Mouse (Mus musculus): ENCODE results near the gene Olfr641. TPM values are rescaled to one million over a fixed set of nuclear protein-coding genes. Genes with fewer than 3 reads are reported as not detected.

The Olfr641 gene
- total and polyA plus RNA-seq, 3 experiments, result not detected

GRCm38 (mm10) chr7:104018953-104019352 lies 16.3 kb upstream of the Olfr641 start:
- in situ Hi-C loops (cut with MboI; ENCODE audit: low pct_ligation_motif_present, low pct_unique_long_range_greater_than_20kb, low sequenced_read_pairs) (no loop called here), dilution Hi-C loops (cut with MboI; ENCODE audit: extremely low pct_ligation_motif_present, extremely low pct_unique_long_range_greater_than_20kb, low sequenced_read_pairs) (no loop called here)
- DNase-seq (ENCODE audit: extremely low read depth), result no peak
- H3K9ac ChIP-seq (ENCODE audit: insufficient read depth, low read depth), result no peak overlapping the region
- no peak overlapping the region for H3K4me3 ChIP-seq (replicated peaks in 1 of 3; ENCODE audit: low read depth in 2 of 3, low read length in 2 of 3, poor library complexity in 1 of 3)
- H3K9me3 ChIP-seq (replicated peaks; ENCODE audit: low read length), result no peaks in the 10 kb centered on the region
- peaks cover 1% of the 10 kb centered on the region for H3K27me3 ChIP-seq (replicated peaks)
- H3K4me2 ChIP-seq (ENCODE audit: insufficient read depth, low read depth, poor library complexity, severe bottlenecking), result no peak overlapping the region
- no peak for TF ChIP-seq MAFK (IDR thresholded peaks at IDR 0.05; ENCODE audit: insufficient replicate concordance, low read length)
- no peak for TF ChIP-seq JUND (conservative IDR thresholded peaks at IDR 0.05; ENCODE audit: low read depth, low read length)
- no peak for TF ChIP-seq MAX (IDR thresholded peaks at IDR 0.05; ENCODE audit: low read length)
- TF ChIP-seq POLR2AphosphoS2 (IDR thresholded peaks at IDR 0.05; ENCODE audit: low read depth, low read length), result no peak
- TF ChIP-seq MXI1 (IDR thresholded peaks at IDR 0.05; ENCODE audit: low read depth, low read length), result no peak
- no peak for TF ChIP-seq NELFE (IDR thresholded peaks at IDR 0.05; ENCODE audit: low read depth, low read length)
- no peak for TF ChIP-seq ELF1 (IDR thresholded peaks at IDR 0.05; ENCODE audit: low read depth, low read length)
- no peak for TF ChIP-seq USF2 (conservative IDR thresholded peaks at IDR 0.05; ENCODE audit: low read depth, low read length)
- no peak for TF ChIP-seq MYC (IDR thresholded peaks at IDR 0.05; ENCODE audit: low read depth, low read length)
- no peak for TF ChIP-seq TCF12 (IDR thresholded peaks at IDR 0.05; ENCODE audit: low read depth, low read length)
- TF ChIP-seq NRF1 (IDR thresholded peaks at IDR 0.05; ENCODE audit: low read depth, low read length), result no peak
- no peak for TF ChIP-seq EP300 (IDR thresholded peaks at IDR 0.05; ENCODE audit: low read length)
- TF ChIP-seq PAX5 (IDR thresholded peaks at IDR 0.05; ENCODE audit: low read length), result no peak
- no peak for TF ChIP-seq CHD1 (IDR thresholded peaks at IDR 0.05; ENCODE audit: low read depth, low read length)
- no peak for TF ChIP-seq HCFC1 (IDR thresholded peaks at IDR 0.05; ENCODE audit: low read depth, low read length)
- no peak for TF ChIP-seq ETS1 (conservative IDR thresholded peaks at IDR 0.05; ENCODE audit: low read depth, low read length)
- TF ChIP-seq TBP (conservative IDR thresholded peaks at IDR 0.05; ENCODE audit: low read depth, low read length), result no peak
- no peak for TF ChIP-seq IRF4 (IDR thresholded peaks at IDR 0.05; ENCODE audit: low read depth, low read length)
- no peak for TF ChIP-seq RAD21 (IDR thresholded peaks at IDR 0.05; ENCODE audit: low read depth, low read length)
- H3K27ac ChIP-seq (ENCODE audit: insufficient read depth, low read depth), result no peak overlapping the region
- H3K36me3 ChIP-seq (replicated peaks in 1 of 2; ENCODE audit: control insufficient read depth in 1 of 2, insufficient read depth in 1 of 2, low read length in 1 of 2), result no peaks in the 10 kb centered on the region
- H3K4me1 ChIP-seq (ENCODE audit: control insufficient read depth in 1 of 2, insufficient read depth in 2 of 2), result no peaks in the 10 kb centered on the region
- H3K79me2 ChIP-seq (replicated peaks; ENCODE audit: control insufficient read depth, extremely low read depth, insufficient read depth, poor library complexity, severe bottlenecking), result no peaks in the 10 kb centered on the region

- Histone ChIP-seq H3K27ac (ENCODE audit: insufficient read depth, low read depth) (no peak overlapping the region), H3K9me3 (replicated peaks; ENCODE audit: low read length) (no peaks in the 10 kb centered on the region), H3K4me3 (replicated peaks in 1 of 3; ENCODE audit: low read depth in 2 of 3, low read length in 2 of 3, poor library complexity in 1 of 3) (no peak overlapping the region), H3K4me2 (ENCODE audit: insufficient read depth, low read depth, poor library complexity, severe bottlenecking) (no peak overlapping the region), H3K4me1 (ENCODE audit: control insufficient read depth in 1 of 2, insufficient read depth in 2 of 2) (no peaks in the 10 kb centered on the region), H3K9ac (ENCODE audit: insufficient read depth, low read depth) (no peak overlapping the region), H3K79me2 (replicated peaks; ENCODE audit: control insufficient read depth, extremely low read depth, insufficient read depth, poor library complexity, severe bottlenecking) (no peaks in the 10 kb centered on the region), H3K27me3 (replicated peaks) (peaks cover 1% of the 10 kb centered on the region), H3K36me3 (replicated peaks in 1 of 2; ENCODE audit: control insufficient read depth in 1 of 2, insufficient read depth in 1 of 2, low read length in 1 of 2) (no peaks in the 10 kb centered on the region)
- in situ Hi-C loops (cut with MboI; ENCODE audit: low pct_ligation_motif_present, low pct_unique_long_range_greater_than_20kb, low sequenced_read_pairs), result no loop called here
- dilution Hi-C loops (cut with MboI; ENCODE audit: extremely low pct_ligation_motif_present, extremely low pct_unique_long_range_greater_than_20kb, low sequenced_read_pairs), result no loop called here
- TF ChIP-seq KAT2A (IDR thresholded peaks at IDR 0.05; ENCODE audit: insufficient replicate concordance, low read length) (no peak), ZC3H11A (IDR thresholded peaks at IDR 0.05; ENCODE audit: low read depth, low read length) (no peak), CHD1 (IDR thresholded peaks at IDR 0.05; ENCODE audit: low read depth, low read length) (no peak), USF1 (IDR thresholded peaks at IDR 0.05; ENCODE audit: low read depth, low read length) (no peak), USF2 (conservative IDR thresholded peaks at IDR 0.05; ENCODE audit: low read depth, low read length) (no peak), UBTF (IDR thresholded peaks at IDR 0.05; ENCODE audit: low read depth, low read length) (no peak), RCOR1 (conservative IDR thresholded peaks at IDR 0.05; ENCODE audit: low read depth, low read length) (no peak), NELFE (IDR thresholded peaks at IDR 0.05; ENCODE audit: low read depth, low read length) (no peak), ETS1 (conservative IDR thresholded peaks at IDR 0.05; ENCODE audit: low read depth, low read length) (no peak), CTCF (conservative IDR thresholded peaks at IDR 0.05 in 1 of 2, IDR thresholded peaks at IDR 0.05 in 1 of 2; ENCODE audit: low read depth in 2 of 2, low read length in 2 of 2) (no peak)
- DNase-seq (ENCODE audit: extremely low read depth), result no peak
Observed at GRCm38 (mm10) chr7:104021651-104022050, 13.6 kb upstream of the Olfr641 start.
